Mouse (Mus musculus) layer of hippocampus, adult 18-20 months (tissue): Measurements from ENCODE around the gene Fbxw19. TPM values are rescaled to one million over a fixed set of nuclear protein-coding genes. Genes with fewer than 3 reads are reported as not detected.
"Not testable (repeated sequence)": the region's sequence is repeated elsewhere in the genome, so short reads cannot be mapped to it uniquely, and the experiment has no call there.

Experiments used
- DNase-seq, 2 experiments: peaks; one replicate each; pipeline ENCODE4 v3.0.0; 2022; ENCODE audit warnings: low spot score in 2 of 2
- long read RNA-seq: library from polyadenylated mRNA; stranded (forward); transcript quantifications from one replicate; pipeline ENCODE4 v2.0.0, GENCODE M21; 2021
- total RNA-seq, 2 experiments: library from RNA; stranded (reverse); gene quantifications; 2 replicates each; pipeline ENCODE4 v1.2.3; 2021

The Fbxw19 gene
- total RNA-seq = not detected
- long read RNA-seq = 0 reads

GRCm38 (mm10) chr9:109495775-109496174 is at the start of gene Fbxw19:
TSS of gene Fbxw19 (minus strand) at chr9:109495875.
- not testable (repeated sequence) for DNase-seq

- DNase-seq = no peak
Observed at GRCm38 (mm10) chr9:109523385-109524064, 27.9 kb upstream of the Fbxw19 start.

- no peak for DNase-seq
Observed at GRCm38 (mm10) chr9:109449040-109449439, 46.6 kb downstream of the Fbxw19 start, which contains the start of gene Fbxw16. TSS of gene Fbxw16 (minus strand) at chr9:109449140.

GRCm38 (mm10) chr9:109432956-109433355 is 62.7 kb downstream of the Fbxw19 start:
- no peak for DNase-seq

Other genes starting within 250 kb of the Fbxw19 start
- not detected for gene Fbxw14, start 208.2 kb downstream of the Fbxw19 start, total RNA-seq
- not detected for gene Fbxw28, start 156.2 kb downstream of the Fbxw19 start, total RNA-seq
- not detected for gene Fbxw22, start 91.6 kb downstream of the Fbxw19 start, total RNA-seq
- not detected for gene Fbxw16, start 46.7 kb downstream of the Fbxw19 start, total RNA-seq
- gene Fbxw15, start 72.4 kb upstream of the Fbxw19 start, total RNA-seq = not detected
- gene Fbxw24, start 130.2 kb upstream of the Fbxw19 start, total RNA-seq = not detected
- gene Fbxw25, start 168.8 kb upstream of the Fbxw19 start, total RNA-seq = not detected
- not detected for gene Fbxw18, start 206.8 kb upstream of the Fbxw19 start, total RNA-seq